ENCODE assay signal across 29 mouse cellular contexts in the genomic region with DNA sequence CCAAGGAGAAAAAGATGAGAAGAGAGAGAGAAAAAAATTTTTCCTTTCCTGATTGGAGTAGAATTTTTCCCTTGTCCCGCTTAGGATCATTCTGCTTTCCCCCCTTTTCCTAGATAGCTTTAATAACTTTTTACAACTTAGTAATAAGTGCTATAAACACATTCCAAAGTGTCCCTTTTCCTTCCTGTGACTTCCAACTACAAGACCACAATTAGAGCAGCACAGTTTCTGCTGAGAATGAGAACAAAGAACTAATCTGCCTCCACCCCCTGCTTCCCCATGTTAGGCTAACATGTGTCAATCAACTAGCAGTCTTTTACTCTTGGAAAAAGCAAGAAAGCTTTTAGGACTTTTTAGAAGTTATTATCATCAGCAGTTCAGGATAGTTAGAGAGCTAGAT.
"Had no signal": no experiment of that assay in that cellular context is flagged by ENCODE, and none has a peak within 500 bp of the region (broad histone marks: within the 10 kb centered on the region; RNA-seq: fewer than 3 reads in every experiment).

No protein-coding gene starts in this region.

- H3K27ac ChIP-seq: embryonic facial prominence, embryonic 10.5 days; embryonic facial prominence, embryonic 12.5 days; embryonic facial prominence, embryonic 13.5 days; embryonic facial prominence, embryonic 15.5 days; forebrain, embryonic 10.5 days; forebrain, embryonic 12.5 days; forebrain, embryonic 13.5 days; forebrain, embryonic 15.5 days; gastrocnemius, adult 2 months; heart, adult 2 months had no signal

- DNase-seq: cerebellum, adult 2 months; cerebellum, adult 8-10 months; cerebellum, adult 9-10 months; cerebellum, adult 9-11 months; cerebellum, postnatal 10 days; cerebellum, postnatal 14 days; cerebellum, postnatal 25 days; cerebellum, postnatal 36 days; embryo, embryonic 11 days; forebrain, postnatal 0 days; gastrocnemius, adult 2 months; gastrocnemius, postnatal 10 days; gastrocnemius, postnatal 14 days; gastrocnemius, postnatal 25 days; gastrocnemius, postnatal 36 days; heart, adult 11 months; heart, adult 18-20 months; heart, adult 2 months had no signal

- H3K9me3 ChIP-seq: embryonic facial prominence, embryonic 10.5 days; embryonic facial prominence, embryonic 12.5 days; embryonic facial prominence, embryonic 13.5 days; embryonic facial prominence, embryonic 15.5 days; forebrain, embryonic 10.5 days; forebrain, embryonic 12.5 days; forebrain, embryonic 13.5 days; forebrain, embryonic 15.5 days had no signal

- H3K4me1 ChIP-seq: embryonic facial prominence, embryonic 10.5 days; embryonic facial prominence, embryonic 12.5 days; embryonic facial prominence, embryonic 13.5 days; embryonic facial prominence, embryonic 15.5 days; forebrain, embryonic 10.5 days; forebrain, embryonic 12.5 days; forebrain, embryonic 13.5 days; forebrain, embryonic 15.5 days had no signal

- H3K27me3 ChIP-seq: embryonic facial prominence, embryonic 12.5 days; embryonic facial prominence, embryonic 13.5 days; embryonic facial prominence, embryonic 15.5 days; forebrain, embryonic 12.5 days; forebrain, embryonic 13.5 days; forebrain, embryonic 15.5 days had no signal

- H3K4me2 ChIP-seq: embryonic facial prominence, embryonic 12.5 days; embryonic facial prominence, embryonic 13.5 days; embryonic facial prominence, embryonic 15.5 days; forebrain, embryonic 12.5 days; forebrain, embryonic 13.5 days; forebrain, embryonic 15.5 days had no signal

- H3K9ac ChIP-seq: embryonic facial prominence, embryonic 12.5 days; embryonic facial prominence, embryonic 13.5 days; embryonic facial prominence, embryonic 15.5 days; forebrain, embryonic 12.5 days; forebrain, embryonic 13.5 days; forebrain, embryonic 15.5 days; forebrain, postnatal 0 days had no signal

- H3K36me3 ChIP-seq: embryonic facial prominence, embryonic 10.5 days; embryonic facial prominence, embryonic 12.5 days; embryonic facial prominence, embryonic 13.5 days; embryonic facial prominence, embryonic 15.5 days; forebrain, embryonic 10.5 days; forebrain, embryonic 12.5 days; forebrain, embryonic 15.5 days had no signal

- H3K4me3 ChIP-seq: embryonic facial prominence, embryonic 10.5 days; embryonic facial prominence, embryonic 12.5 days; embryonic facial prominence, embryonic 13.5 days; embryonic facial prominence, embryonic 15.5 days; erythroblast, embryonic 14.5 days; forebrain, embryonic 10.5 days; forebrain, embryonic 12.5 days; forebrain, embryonic 13.5 days; forebrain, embryonic 15.5 days; gastrocnemius, adult 2 months; heart, adult 2 months had no signal

- ATAC-seq: forebrain, embryonic 13.5 days; forebrain, embryonic 14.5 days; forebrain, embryonic 15.5 days; forebrain, embryonic 16.5 days; forebrain, postnatal 0 days had no signal
